Mouse (Mus musculus) T-helper 17 cell (primary cell): ENCODE measurements around the gene Fer1l5.

Experiments used
- in situ Hi-C, 2 experiments: fragments of 300-600 bp; cut with MboI, MseI; formaldehyde crosslinking; loops; 1 replicate in 1 of 2; 2 replicates in 1 of 2; pipeline ENCODE4 v1.15.1; 2025; ENCODE audit warnings: high pct_unique_total_duplicates in 2 of 2

The Fer1l5 gene

GRCm38 (mm10) chr1:36371934-36372845 lies at the start of gene Fer1l5:
Fer1l5 (plus strand) TSS chr1:36372291.
- in situ Hi-C loops: no loop called here

GRCm38 (mm10) chr1:36323076-36323475 lies 49.0 kb upstream of the Fer1l5 start:
- in situ Hi-C loops: no loop called here

- in situ Hi-C loops: no loop called here
Observed at GRCm38 (mm10) chr1:36323746-36324448, 48.2 kb upstream of the Fer1l5 start.

- in situ Hi-C loops: no loop called here
Observed at GRCm38 (mm10) chr1:36325900-36326321, 46.2 kb upstream of the Fer1l5 start.

- in situ Hi-C loops: no loop called here
Observed at GRCm38 (mm10) chr1:36326815-36327214, 45.3 kb upstream of the Fer1l5 start.

- in situ Hi-C loops: no loop called here
Observed at GRCm38 (mm10) chr1:36331743-36332142, 40.3 kb upstream of the Fer1l5 start.

- in situ Hi-C loops: no loop called here
Observed at GRCm38 (mm10) chr1:36332955-36333887, 38.9 kb upstream of the Fer1l5 start.

- in situ Hi-C loops: no loop called here
Observed at GRCm38 (mm10) chr1:36342547-36342946, 29.5 kb upstream of the Fer1l5 start.

GRCm38 (mm10) chr1:36352351-36352750 lies 19.7 kb upstream of the Fer1l5 start:
- in situ Hi-C loops: no loop called here

GRCm38 (mm10) chr1:36356955-36357695 lies 15.0 kb upstream of the Fer1l5 start:
- in situ Hi-C loops: no loop called here

- in situ Hi-C loops: loop anchor here (5.0 to 10.0 kb wide), 2 partner anchors 105 to 107 kb away; partner anchors contain the start of gene Cnnm4 (in 2 of the 2)
Observed at GRCm38 (mm10) chr1:36367698-36368097, 4.4 kb upstream of the Fer1l5 start.

- in situ Hi-C loops: loop anchor here (5.0 to 10.0 kb wide), 2 partner anchors 104 to 106 kb away; partner anchors contain the start of gene Cnnm4 (in 2 of the 2)
Observed at GRCm38 (mm10) chr1:36368112-36368968, 3.8 kb upstream of the Fer1l5 start.

GRCm38 (mm10) chr1:36368969-36369645 lies 3.0 kb upstream of the Fer1l5 start, which contains the start of gene Kansl3:
Kansl3 (minus strand) TSS chr1:36369181.
- in situ Hi-C loops: loop anchor here (5.0 to 10.0 kb wide), 2 partner anchors 103 to 106 kb away; partner anchors contain the start of gene Cnnm4 (in 2 of the 2)

GRCm38 (mm10) chr1:36370918-36371317 lies 1.2 kb upstream of the Fer1l5 start:
- in situ Hi-C loops: no loop called here

GRCm38 (mm10) chr1:36378880-36379279 lies 6.8 kb downstream of the Fer1l5 start:
- in situ Hi-C loops: no loop called here

- in situ Hi-C loops: no loop called here
Observed at GRCm38 (mm10) chr1:36379582-36379981, 7.5 kb downstream of the Fer1l5 start.

- in situ Hi-C loops: no loop called here
Observed at GRCm38 (mm10) chr1:36397041-36397440, 24.9 kb downstream of the Fer1l5 start.

GRCm38 (mm10) chr1:36401509-36401908 lies 29.4 kb downstream of the Fer1l5 start:
- in situ Hi-C loops: no loop called here

GRCm38 (mm10) chr1:36404531-36404930 lies 32.4 kb downstream of the Fer1l5 start:
- in situ Hi-C loops: no loop called here
